Mouse (Mus musculus) skeletal muscle tissue, adult 2 months (tissue): ENCODE measurements at regions not wholly inside any gene's neighbourhood (a gene's known extent, or its start where the extent isn't known, plus 50 kb on each side); places are given as distances from the start of the nearest gene placed in this dataset.

Experiments
- DNase-seq: peaks from one replicate; pipeline ENCODE4 v3.0.0-alpha.2; 2012; ENCODE audit warnings: low read depth, low spot score

GRCm38 (mm10) chr7:63811816-63812215 lies 104.8 kb upstream of the E030018B13Rik start:
- no peak for DNase-seq

DNA sequence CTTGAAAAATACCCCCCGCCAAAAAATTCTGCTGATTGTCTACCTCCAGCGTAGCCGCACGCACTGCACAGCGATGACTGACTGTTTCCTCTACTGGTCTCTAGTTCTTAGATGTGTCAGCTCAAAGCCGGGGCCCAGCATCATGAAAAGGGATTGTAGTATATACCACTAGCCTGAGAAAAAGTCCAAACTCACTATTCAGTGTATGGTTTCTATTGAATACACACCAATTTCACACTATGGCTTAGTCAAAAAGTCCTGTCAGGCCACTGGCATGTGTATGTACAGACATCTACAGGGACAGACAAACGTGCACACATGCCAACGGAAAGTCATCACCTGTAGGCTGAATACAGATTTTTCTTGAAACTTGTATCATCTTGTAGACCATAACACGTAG lies 101.1 kb upstream of the E030018B13Rik start:
- DNase-seq, result no peak

GRCm38 (mm10) chr7:63816056-63816941 lies 100.4 kb upstream of the E030018B13Rik start:
- peak; percentile 6 for DNase-seq

DNA sequence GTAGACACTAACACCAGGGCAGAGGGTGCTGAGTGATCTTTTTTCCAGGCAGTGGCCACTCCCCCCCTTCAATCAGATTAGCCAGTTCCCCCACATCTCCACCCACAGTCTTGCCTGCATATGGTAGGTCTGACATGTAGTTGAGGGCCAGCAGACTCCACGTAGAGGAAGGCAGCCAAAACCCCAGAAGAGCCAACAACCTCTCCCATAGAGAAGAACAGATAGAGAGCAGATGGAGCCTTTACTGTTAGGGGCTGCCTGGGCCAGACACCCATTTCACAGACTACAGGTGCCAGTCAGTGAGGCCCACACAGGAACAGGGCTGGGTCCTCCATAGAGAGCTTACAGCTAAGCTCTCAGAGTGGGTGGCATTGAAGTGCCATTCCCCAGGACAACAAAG lies 99.2 kb upstream of the E030018B13Rik start:
- no peak for DNase-seq

DNA sequence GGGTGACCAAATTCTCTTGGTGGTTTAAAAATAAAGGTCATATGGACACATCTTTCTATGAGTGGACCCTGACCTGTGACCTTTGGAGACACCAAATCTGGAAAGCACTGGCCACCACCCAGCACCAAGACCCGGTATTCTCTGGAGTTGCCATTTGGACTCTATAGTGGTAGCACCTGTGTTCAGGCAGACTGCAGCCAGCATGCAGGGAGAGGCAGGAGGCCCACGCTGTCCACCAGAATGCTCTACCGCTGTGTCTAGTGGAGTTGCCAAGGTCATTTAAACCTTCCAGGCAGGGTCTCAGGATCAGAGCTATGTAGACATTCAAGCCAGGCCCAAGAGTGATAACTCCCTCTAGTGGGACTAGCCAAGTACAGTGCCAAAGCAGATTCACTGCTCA lies 98.6 kb upstream of the E030018B13Rik start:
- DNase-seq, result no peak

- DNase-seq, result no peak
These were observed 96.4 kb upstream of the E030018B13Rik start for GRCm38 (mm10) chr7:63820286-63820685.

DNA sequence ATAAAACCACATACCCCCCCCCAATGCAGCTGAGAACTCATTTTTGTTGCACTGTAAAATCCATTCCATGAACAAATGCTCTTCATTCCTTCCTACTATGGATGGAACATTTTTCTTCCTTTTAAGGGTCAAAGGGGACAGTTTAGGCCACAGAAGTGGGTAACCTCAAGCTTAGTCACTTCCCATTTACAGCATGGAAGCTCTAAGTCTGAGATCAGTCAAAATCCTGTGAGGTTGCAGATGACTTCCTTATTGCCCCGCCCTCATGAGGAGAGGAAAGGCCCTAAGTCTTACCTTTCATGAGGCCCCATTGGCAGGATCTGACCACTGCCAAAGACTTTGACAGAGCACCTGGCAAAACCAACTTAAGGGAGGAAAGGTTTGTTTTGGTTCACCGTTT lies 94.7 kb upstream of the E030018B13Rik start:
- no peak for DNase-seq

DNA sequence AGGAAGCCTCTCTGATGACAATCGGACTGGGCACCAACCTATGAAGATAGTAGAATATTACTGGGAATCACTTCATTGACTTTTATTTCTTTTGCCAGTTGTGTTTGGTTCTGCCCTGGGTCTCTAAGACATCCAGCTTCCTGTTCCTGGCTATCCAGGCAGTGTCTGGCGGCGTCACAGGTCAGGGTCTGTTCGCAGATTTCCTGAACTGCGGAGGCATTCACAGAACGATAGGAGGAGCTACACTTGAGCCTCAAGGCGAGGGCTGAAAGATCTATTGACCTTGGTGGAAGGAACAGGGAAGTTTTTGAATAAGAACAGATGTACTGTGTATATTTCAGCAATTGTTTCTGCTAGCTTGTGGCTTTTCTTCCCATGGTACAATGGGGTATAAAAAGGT lies 92.6 kb upstream of the E030018B13Rik start:
- no peak for DNase-seq

GRCm38 (mm10) chr7:63829362-63829920 lies 87.2 kb upstream of the E030018B13Rik start:
- no peak for DNase-seq

DNA sequence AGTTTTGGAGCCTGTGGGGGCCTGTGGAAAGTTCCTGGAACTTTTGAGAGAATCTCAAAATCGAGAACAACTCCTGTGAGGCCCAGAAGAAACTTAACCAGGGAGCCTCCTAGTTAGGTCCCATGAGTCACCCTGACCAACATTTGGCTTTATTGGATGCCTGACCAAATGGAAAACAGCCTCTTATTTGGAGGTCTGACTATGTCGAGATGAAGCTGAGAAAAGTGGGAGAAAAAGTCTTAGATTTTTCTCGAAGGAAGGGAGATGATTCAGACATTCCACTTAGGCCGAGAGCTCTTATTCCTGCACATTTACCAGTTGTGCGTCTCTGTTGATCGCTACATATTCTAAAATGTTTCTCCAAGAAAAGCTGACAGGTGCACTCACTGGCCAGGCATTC lies 83.0 kb upstream of the E030018B13Rik start:
- DNase-seq, result no peak

DNA sequence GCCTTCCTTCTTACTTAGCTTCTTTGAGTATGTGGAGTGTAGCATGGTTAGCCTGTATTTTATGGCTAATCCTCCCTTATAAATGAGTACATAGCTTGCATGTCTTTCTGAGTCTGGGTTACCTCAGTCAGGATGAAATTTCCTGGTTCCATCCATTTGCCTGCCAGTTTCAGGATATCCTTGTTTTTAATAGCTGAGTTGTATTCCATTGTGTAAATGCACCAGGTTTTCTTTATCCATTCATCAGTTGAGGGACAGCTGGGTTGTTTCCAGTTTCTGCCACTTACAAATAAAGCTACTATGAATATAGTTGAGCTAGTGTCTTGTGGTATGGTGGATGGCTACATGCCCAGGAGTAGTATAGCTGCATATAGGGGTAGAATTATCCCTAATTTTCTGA lies 80.7 kb upstream of the E030018B13Rik start:
- no peak for DNase-seq
